Mouse (Mus musculus) olfactory bulb, adult 2 months (tissue): ENCODE measurements around the gene Tsga10. TPM values are rescaled to one million over a fixed set of nuclear protein-coding genes. Genes with fewer than 3 reads are reported as not detected.
A peak's percentile ranks its signal among the peaks of the same experiment; 100 is the strongest.

Experiments
- H3K27ac ChIP-seq: fragments of 200-500 bp; 2 replicates; pipeline ENCODE4 v1.5.1; 2012; ENCODE audit warnings: low read depth, low read length; ENCODE audit not compliant: insufficient read depth
- H3K4me1 ChIP-seq: fragments of 200-500 bp; 2 replicates; pipeline ENCODE4 v1.6.1; 2012; ENCODE audit warnings: low read length; ENCODE audit not compliant: control insufficient read depth, insufficient read depth
- H3K4me3 ChIP-seq: fragments of 200-500 bp; 2 replicates; pipeline ENCODE4 v1.5.1; 2012; ENCODE audit warnings: mild to moderate bottlenecking, low read depth, low read length, moderate library complexity; ENCODE audit not compliant: insufficient read depth
- CTCF ChIP-seq: fragments of 200-500 bp; IDR thresholded peaks from 2 replicates; pipeline ENCODE4 v1.5.1; 2012; ENCODE audit warnings: low read depth, mild to moderate bottlenecking, low read length, moderate library complexity; ENCODE audit not compliant: insufficient read depth
- POLR2A ChIP-seq: fragments of 200-500 bp; IDR thresholded peaks from 2 replicates; pipeline ENCODE4 v1.6.1; 2012; ENCODE audit warnings: mild to moderate bottlenecking, low read depth, low read length, moderate library complexity; ENCODE audit not compliant: insufficient read depth
- WGBS: fragments of 180-500 bp; shearing (Covaris S2); methylation state at CpG from one replicate; pipeline ENCODE4 v1.1.7; 2018; 5-methylcytosine and 5-hydroxymethylcytosine counted together
- polyA plus RNA-seq: library from polyadenylated mRNA; stranded (reverse); fragments of >200 nt; gene quantifications from 2 replicates; pipeline ENCODE4 v1.2.4, GENCODE M21; 2012; ENCODE audit warnings: low replicate concordance; ENCODE audit not compliant: missing spikeins, insufficient read depth, insufficient read length

Gene Tsga10
- polyA plus RNA-seq, 1 experiment, result not detected

GRCm38 (mm10) chr1:37884451-37884850, 18.2 kb upstream of the Tsga10 start:
- Histone ChIP-seq H3K4me1 (no peaks in the 10 kb centered on the region), H3K27ac (no peak overlapping the region), H3K4me3 (no peak overlapping the region)
- 74% methylated on average over 4 of the region's 4 CpGs for WGBS
- TF ChIP-seq POLR2A, result no peak
- no peak for TF ChIP-seq CTCF

DNA sequence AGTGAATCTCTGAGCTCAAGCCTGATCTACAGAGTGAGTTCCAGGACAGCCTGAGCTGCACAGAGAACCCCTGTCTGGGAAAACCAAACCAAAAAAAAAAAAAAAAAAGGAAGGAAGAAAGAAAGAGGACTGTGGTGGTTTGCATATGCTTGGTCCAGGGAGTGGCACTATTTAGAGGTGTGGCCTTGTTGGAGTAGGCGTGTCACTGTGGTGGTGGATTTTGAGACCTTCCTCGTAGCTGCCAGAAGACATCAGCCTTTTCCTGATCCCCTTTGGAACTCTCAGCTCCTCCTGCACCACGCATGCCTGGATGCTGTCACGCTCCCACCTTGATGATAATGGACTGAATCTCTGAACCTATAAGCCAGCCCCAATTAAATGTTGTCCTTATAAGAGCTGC, 17.2 kb upstream of the Tsga10 start:
- Histone ChIP-seq H3K27ac (no peak overlapping the region), H3K4me1 (no peaks in the 10 kb centered on the region), H3K4me3 (no peak overlapping the region)
- no peak for TF ChIP-seq POLR2A
- no peak for TF ChIP-seq CTCF
- 94% methylated on average over 4 of the region's 4 CpGs for WGBS

- no peak overlapping the region for H3K4me3 ChIP-seq
- TF ChIP-seq CTCF (no peak), POLR2A (no peak)
- no peaks in the 10 kb centered on the region for H3K4me1 ChIP-seq
- WGBS, result 91% methylated on average over 13 of the region's 13 CpGs
- no peak overlapping the region for H3K27ac ChIP-seq
These were observed 11.7 kb upstream of the Tsga10 start for GRCm38 (mm10) chr1:37877736-37878460.

DNA sequence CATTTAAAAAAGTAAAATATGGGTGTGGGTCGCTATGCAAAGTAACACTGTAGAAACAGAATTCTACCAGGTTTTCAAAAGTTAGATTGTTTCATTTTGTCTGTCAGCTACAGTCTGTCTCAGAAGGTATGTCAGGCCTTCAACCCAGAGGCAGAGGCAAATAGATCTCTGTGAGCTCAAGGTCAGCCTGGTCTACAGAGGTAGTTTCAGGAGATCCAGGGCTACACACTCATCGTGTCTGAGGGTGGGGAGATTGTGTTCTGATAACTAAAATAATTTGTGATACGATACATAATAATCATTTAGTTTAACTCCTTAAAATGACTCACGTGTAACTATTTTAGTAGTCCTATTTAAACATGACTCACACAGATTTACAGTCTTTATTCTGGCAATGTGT, 6.9 kb upstream of the Tsga10 start:
- Histone ChIP-seq H3K4me1 (peaks cover 3% of the 10 kb centered on the region), H3K27ac (no peak overlapping the region), H3K4me3 (no peak overlapping the region)
- TF ChIP-seq CTCF (no peak), POLR2A (no peak)
- WGBS, result 64% methylated on average over 4 of the region's 4 CpGs

DNA sequence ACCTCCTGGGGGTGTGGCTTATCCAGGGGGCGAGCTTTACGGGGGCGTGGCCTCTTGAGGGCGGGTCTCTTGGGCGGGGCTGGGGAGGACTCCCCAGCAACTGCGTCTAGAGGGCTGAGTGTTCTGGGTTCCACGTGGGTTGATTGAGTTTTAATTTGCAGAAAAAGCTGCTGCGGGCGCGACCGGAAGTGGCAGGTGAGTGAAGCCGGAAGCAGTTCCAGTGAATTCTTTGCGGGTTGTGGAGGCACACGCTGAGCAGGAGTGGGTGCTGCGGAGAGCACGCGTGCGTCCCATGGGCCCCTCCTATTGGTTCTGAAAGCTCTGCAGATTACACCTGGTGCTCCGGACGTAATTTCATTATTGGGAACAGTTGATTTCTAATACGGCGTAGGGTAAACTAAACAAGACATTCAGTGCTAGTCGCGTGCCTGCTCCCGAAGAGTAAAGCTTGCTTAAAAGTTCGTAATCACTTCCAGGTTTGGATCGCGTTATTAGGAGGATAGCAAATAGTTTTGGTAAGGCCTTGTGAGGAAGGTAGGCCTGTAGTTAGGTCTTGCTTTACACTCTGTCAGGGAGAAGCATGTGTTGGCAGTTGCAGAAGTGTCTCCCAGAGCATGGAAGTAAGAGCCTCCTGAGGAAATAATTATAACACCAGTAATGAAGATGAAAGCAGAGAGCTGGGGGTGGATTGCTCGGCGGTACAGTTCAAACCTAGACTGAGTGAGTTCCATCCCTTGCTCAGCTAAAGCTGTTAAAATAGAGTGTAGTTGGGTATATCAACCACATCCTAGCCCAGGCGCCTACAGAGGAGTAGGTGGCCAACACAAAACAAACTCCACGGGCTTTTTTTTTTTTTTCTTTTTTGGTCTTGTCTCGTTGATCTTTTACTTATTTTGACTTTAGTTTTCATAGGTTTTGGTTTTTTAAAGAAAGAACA, 6.2 kb upstream of the Tsga10 start:
- Histone ChIP-seq H3K4me1 (peaks cover 3% of the 10 kb centered on the region), H3K4me3 (peak overlapping the region; percentile 48), H3K27ac (no peak overlapping the region)
- TF ChIP-seq CTCF (no peak), POLR2A (no peak)
- 4% methylated on average over 33 of the region's 33 CpGs for WGBS

- no peak for TF ChIP-seq POLR2A
- no peak for TF ChIP-seq CTCF
- Histone ChIP-seq H3K27ac (no peak within 1 kb of the TSS), H3K4me1 (peaks cover 3% of the 10 kb centered on the region), H3K4me3 (peak within 1 kb of the TSS; percentile 48)
- WGBS, result 6% methylated on average over 7 of the region's 7 CpGs
These were observed 5.5 kb upstream of the Tsga10 start, which contains the start of gene Lipt1 for GRCm38 (mm10) chr1:37871704-37872103. Gene Lipt1, plus strand, starts transcription at chr1:37871738.

DNA sequence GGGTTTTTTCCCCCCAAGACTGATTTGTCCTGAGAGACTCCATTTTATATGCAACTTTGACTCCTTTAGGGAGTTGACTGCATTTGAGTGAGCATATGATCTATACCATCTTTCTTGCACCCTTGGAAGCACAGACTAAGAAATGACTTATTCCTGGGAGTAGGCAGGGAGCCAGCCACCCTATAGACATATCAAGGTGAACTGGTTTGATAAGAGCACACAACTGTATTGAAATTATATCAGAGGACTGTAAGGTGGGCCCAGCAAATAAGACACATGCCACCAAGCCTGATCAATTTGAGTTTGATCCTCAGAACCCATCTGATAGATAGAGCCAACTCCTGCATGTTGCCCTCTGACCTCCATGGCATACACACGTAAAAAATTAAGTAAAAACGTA, 3.1 kb upstream of the Tsga10 start:
- no peak for TF ChIP-seq CTCF
- no peak for TF ChIP-seq POLR2A
- no peak overlapping the region for H3K4me3 ChIP-seq
- WGBS, result 63% methylated on average over 2 of the region's 2 CpGs
- peaks cover 3% of the 10 kb centered on the region for H3K4me1 ChIP-seq
- H3K27ac ChIP-seq, result no peak overlapping the region

- peaks cover 3% of the 10 kb centered on the region for H3K4me1 ChIP-seq
- WGBS, result 58% methylated on average over 10 of the region's 10 CpGs
- no peak overlapping the region for H3K27ac ChIP-seq
- no peak overlapping the region for H3K4me3 ChIP-seq
- TF ChIP-seq CTCF (no peak), POLR2A (no peak)
These were observed 2.4 kb upstream of the Tsga10 start for GRCm38 (mm10) chr1:37868640-37869039.

GRCm38 (mm10) chr1:37867684-37868322, 1.6 kb upstream of the Tsga10 start:
- H3K27ac ChIP-seq, result no peak overlapping the region
- TF ChIP-seq CTCF (no peak), POLR2A (no peak)
- H3K4me1 ChIP-seq, result peaks cover 3% of the 10 kb centered on the region
- WGBS, result 69% methylated on average over 10 of the region's 10 CpGs
- H3K4me3 ChIP-seq, result no peak overlapping the region
